Mouse (Mus musculus) kidney, adult 18-20 months (tissue): ENCODE measurements around the gene Ccr6.
A peak's percentile ranks its signal among the peaks of the same experiment; 100 is the strongest.

Source experiments
- DNase-seq: peaks from one replicate; pipeline ENCODE4 v3.0.0; 2021

Gene Ccr6

GRCm38 (mm10) chr17:8235743-8236142 is at the start of gene Ccr6:
Gene Ccr6 (plus strand): TSS chr17:8236043.
- DNase-seq, result no peak

GRCm38 (mm10) chr17:8193678-8194077 is 42.2 kb upstream of the Ccr6 start:
- DNase-seq, result no peak

- no peak for DNase-seq
Observed at GRCm38 (mm10) chr17:8195685-8196376, 40.0 kb upstream of the Ccr6 start.

GRCm38 (mm10) chr17:8197652-8198051 is 38.2 kb upstream of the Ccr6 start:
- DNase-seq, result no peak

- DNase-seq, result no peak
Observed at GRCm38 (mm10) chr17:8199067-8199935, 36.5 kb upstream of the Ccr6 start.

- no peak for DNase-seq
Observed at GRCm38 (mm10) chr17:8199936-8200330, 35.9 kb upstream of the Ccr6 start.

- no peak for DNase-seq
Observed at GRCm38 (mm10) chr17:8203487-8203886, 32.4 kb upstream of the Ccr6 start.

GRCm38 (mm10) chr17:8205221-8205631 is 30.6 kb upstream of the Ccr6 start:
- peak; percentile 14 for DNase-seq

GRCm38 (mm10) chr17:8206691-8207090 is 29.2 kb upstream of the Ccr6 start:
- DNase-seq, result no peak

- DNase-seq, result no peak
Observed at GRCm38 (mm10) chr17:8209696-8210095, 26.1 kb upstream of the Ccr6 start.

GRCm38 (mm10) chr17:8210170-8210569 is 25.7 kb upstream of the Ccr6 start:
- DNase-seq, result no peak

GRCm38 (mm10) chr17:8210675-8211074 is 25.2 kb upstream of the Ccr6 start:
- no peak for DNase-seq

- no peak for DNase-seq
Observed at GRCm38 (mm10) chr17:8211399-8211798, 24.4 kb upstream of the Ccr6 start.

GRCm38 (mm10) chr17:8214369-8214768 is 21.5 kb upstream of the Ccr6 start:
- no peak for DNase-seq

- no peak for DNase-seq
Observed at GRCm38 (mm10) chr17:8215016-8215745, 20.7 kb upstream of the Ccr6 start.

GRCm38 (mm10) chr17:8223225-8223624 is 12.6 kb upstream of the Ccr6 start:
- DNase-seq, result no peak

GRCm38 (mm10) chr17:8224072-8224471 is 11.8 kb upstream of the Ccr6 start:
- no peak for DNase-seq

- no peak for DNase-seq
Observed at GRCm38 (mm10) chr17:8225166-8225565, 10.7 kb upstream of the Ccr6 start.

GRCm38 (mm10) chr17:8225746-8226145 is 10.1 kb upstream of the Ccr6 start:
- DNase-seq, result no peak

GRCm38 (mm10) chr17:8228622-8229021 is 7.2 kb upstream of the Ccr6 start:
- no peak for DNase-seq

GRCm38 (mm10) chr17:8229607-8230006 is 6.2 kb upstream of the Ccr6 start:
- DNase-seq, result no peak

- DNase-seq, result no peak
Observed at GRCm38 (mm10) chr17:8232089-8232488, 3.8 kb upstream of the Ccr6 start.

- no peak for DNase-seq
Observed at GRCm38 (mm10) chr17:8233618-8234214, 2.1 kb upstream of the Ccr6 start.
